Mouse (Mus musculus): ENCODE measurements around the gene Htr7. TPM values are rescaled to one million over a fixed set of nuclear protein-coding genes. Genes with fewer than 3 reads are reported as not detected.

Gene Htr7
- polyA plus RNA-seq, 1 experiment from 2014 or later, result 16.4 TPM

DNA sequence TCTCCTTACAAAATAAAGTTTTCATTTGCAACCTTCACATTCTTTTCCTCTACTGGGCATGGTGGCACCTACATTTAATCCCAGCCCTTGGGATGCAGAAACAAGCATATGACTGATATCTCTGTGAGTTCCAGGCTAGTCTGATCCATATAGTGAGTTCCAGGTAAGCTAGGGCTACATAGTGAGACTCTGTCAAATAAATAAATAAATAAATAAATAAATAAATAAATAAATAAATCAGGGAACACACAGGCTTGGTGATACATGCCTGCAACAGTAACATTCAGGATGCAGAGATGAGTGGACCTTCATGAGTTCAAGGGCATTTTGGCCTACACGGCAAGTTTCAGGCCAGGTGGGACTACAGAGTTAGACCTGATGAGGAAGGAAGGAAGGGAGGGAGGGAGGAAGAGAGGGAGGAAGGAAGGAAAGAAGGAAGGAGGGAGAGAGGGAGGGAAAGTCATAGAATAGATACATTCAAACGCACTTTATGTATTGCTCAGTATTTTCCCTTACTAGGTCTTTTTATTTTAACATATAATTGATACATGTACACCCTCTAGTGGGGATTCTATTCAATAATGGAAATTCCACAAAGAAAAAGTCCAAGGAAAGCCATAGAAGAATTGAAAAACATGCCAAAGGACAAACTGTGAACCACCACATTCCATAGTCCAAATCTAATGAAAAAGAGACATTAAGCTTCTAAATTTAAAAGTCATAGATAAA, 5.7 kb upstream of the Htr7 start:
- peaks cover 7% of the 10 kb centered on the region for H3K27me3 ChIP-seq (ENCODE audit: control insufficient read depth, insufficient read depth, low read length)
- H3K27ac ChIP-seq, result no peak overlapping the region
- ATAC-seq (ENCODE audit: low FRiP score), result peak; percentile 46; the same call in 1 of the 2 replicates
- no peaks in the 10 kb centered on the region for H3K9me3 ChIP-seq (ENCODE audit: control insufficient read depth, low read length)
- 64% methylated on average over 2 of the region's 2 CpGs for WGBS
- no peaks in the 10 kb centered on the region for H3K4me1 ChIP-seq (replicated peaks; ENCODE audit: control insufficient read depth, insufficient read depth, low read length)
- H3K36me3 ChIP-seq (replicated peaks; ENCODE audit: control insufficient read depth, insufficient read depth), result no peaks in the 10 kb centered on the region
- no peak overlapping the region for H3K4me2 ChIP-seq (replicated peaks)
- H3K9ac ChIP-seq, result no peak overlapping the region
- peak; percentile 73 for DNase-seq (ENCODE audit: low spot score)
- no peak overlapping the region for H3K4me3 ChIP-seq (replicated peaks; ENCODE audit: low read length)

DNA sequence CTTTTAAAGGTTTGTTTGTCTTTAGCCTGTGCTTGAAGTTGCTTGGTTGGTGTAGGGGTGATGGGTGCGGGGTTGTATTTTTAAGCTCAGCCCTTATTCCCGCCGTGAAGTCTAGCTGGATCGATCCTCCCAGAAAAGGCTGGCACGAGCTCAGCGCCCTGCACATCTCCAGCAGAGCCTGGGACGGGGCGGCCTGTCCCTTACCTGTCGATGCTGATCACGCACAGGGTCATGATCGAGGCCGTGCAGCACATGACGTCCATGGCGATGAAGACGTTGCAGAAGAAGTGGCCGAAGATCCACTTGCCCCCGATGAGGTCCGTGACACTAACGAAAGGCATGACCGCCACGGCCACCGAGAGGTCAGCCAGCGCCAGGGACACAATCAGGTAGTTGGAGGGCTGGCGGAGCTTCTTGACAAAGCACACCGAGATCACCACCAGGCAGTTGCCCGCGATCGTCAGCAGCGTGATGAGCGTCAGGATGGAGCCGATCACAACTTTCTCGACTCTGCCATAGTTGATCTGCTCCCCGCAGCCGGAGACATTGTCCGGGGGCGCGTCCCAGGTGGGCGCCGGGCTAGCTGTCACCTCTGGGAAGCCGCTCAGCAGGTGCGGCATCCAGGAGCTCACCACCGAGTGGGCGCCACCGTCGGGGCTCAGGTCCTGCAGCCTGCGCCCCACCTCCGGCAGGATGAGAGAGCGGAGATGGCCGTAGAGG, 645 bp downstream of the Htr7 start:
- H3K4me1 ChIP-seq (replicated peaks; ENCODE audit: control insufficient read depth, insufficient read depth, low read length), result no peaks in the 10 kb centered on the region
- peaks cover 30% of the 10 kb centered on the region for H3K27me3 ChIP-seq (ENCODE audit: control insufficient read depth, insufficient read depth, low read length)
- H3K27ac ChIP-seq, result peak overlapping the region; percentile 72
- H3K4me3 ChIP-seq (replicated peaks; ENCODE audit: low read length), result peak overlapping the region; percentile 68
- DNase-seq (ENCODE audit: low spot score) (no peak), ATAC-seq (ENCODE audit: low FRiP score) (peak; percentile 61)
- peak overlapping the region; percentile 69 for H3K9ac ChIP-seq
- H3K4me2 ChIP-seq (replicated peaks), result peak overlapping the region; percentile 77
- H3K36me3 ChIP-seq (replicated peaks; ENCODE audit: control insufficient read depth, insufficient read depth), result no peaks in the 10 kb centered on the region
- WGBS, result 8% methylated on average over 49 of the region's 49 CpGs
- no peaks in the 10 kb centered on the region for H3K9me3 ChIP-seq (ENCODE audit: control insufficient read depth, low read length)

GRCm38 (mm10) chr19:36046046-36046445, 11.3 kb downstream of the Htr7 start:
- ATAC-seq (ENCODE audit: low FRiP score) (no peak), DNase-seq (ENCODE audit: low spot score) (no peak)
- Histone ChIP-seq H3K9ac (no peak overlapping the region), H3K27ac (no peak overlapping the region), H3K4me1 (replicated peaks; ENCODE audit: control insufficient read depth, insufficient read depth, low read length) (no peaks in the 10 kb centered on the region), H3K4me3 (replicated peaks; ENCODE audit: low read length) (no peak overlapping the region), H3K27me3 (ENCODE audit: control insufficient read depth, insufficient read depth, low read length) (no peaks in the 10 kb centered on the region), H3K9me3 (ENCODE audit: control insufficient read depth, low read length) (no peaks in the 10 kb centered on the region), H3K4me2 (replicated peaks) (no peak overlapping the region), H3K36me3 (replicated peaks; ENCODE audit: control insufficient read depth, insufficient read depth) (no peaks in the 10 kb centered on the region)
- 88% methylated on average over 7 of the region's 7 CpGs for WGBS

DNA sequence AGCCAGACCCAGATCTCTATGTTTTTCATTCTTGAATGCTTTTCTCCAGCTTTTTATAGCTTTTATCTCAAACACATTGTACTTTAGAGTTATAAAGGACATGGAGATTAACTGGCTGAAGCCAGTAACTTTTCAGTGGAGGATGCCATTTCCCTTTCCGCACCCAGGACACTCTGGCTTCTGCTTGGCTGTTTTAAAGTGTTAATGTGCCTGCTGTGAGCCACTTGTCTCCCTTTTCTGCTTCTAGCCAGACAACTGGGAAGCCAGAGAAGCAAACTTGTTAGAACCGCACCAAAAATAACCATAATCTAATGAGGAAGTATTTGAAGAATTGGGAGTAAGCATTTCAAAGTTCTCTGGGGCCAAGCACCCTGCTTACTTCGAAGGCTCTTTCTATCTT, 42.5 kb downstream of the Htr7 start:
- Histone ChIP-seq H3K36me3 (replicated peaks; ENCODE audit: control insufficient read depth, insufficient read depth) (no peaks in the 10 kb centered on the region), H3K4me3 (replicated peaks; ENCODE audit: low read length) (no peak overlapping the region), H3K9me3 (ENCODE audit: control insufficient read depth, low read length) (no peaks in the 10 kb centered on the region), H3K27ac (no peak overlapping the region), H3K9ac (no peak overlapping the region), H3K27me3 (ENCODE audit: control insufficient read depth, insufficient read depth, low read length) (no peaks in the 10 kb centered on the region), H3K4me2 (replicated peaks) (no peak overlapping the region), H3K4me1 (replicated peaks; ENCODE audit: control insufficient read depth, insufficient read depth, low read length) (no peaks in the 10 kb centered on the region)
- WGBS, result 21% methylated on average over 3 of the region's 3 CpGs
- ATAC-seq (ENCODE audit: low FRiP score) (no peak), DNase-seq (ENCODE audit: low spot score) (no peak)

DNA sequence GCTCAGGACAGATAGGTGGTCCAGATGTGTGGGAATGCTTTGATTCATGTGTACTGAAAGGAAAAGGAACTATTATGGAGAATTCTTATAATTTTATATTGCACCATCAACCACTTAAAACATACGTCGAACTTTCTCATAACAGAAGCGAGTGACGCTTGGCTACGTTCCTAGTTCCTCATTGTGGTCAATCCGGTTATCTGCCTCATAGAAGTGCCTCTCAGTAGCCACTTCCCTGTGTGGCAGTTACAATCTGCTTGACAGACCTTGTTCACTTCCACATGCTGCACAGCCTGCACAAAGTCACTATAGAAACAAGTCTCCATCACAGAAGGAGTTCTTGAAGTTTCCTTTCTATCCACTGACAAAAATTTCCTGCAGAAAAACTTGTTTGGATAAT, 51.0 kb downstream of the Htr7 start:
- no peak for ATAC-seq (ENCODE audit: low FRiP score)
- WGBS, result 72% methylated on average over 6 of the region's 6 CpGs
- H3K27ac ChIP-seq, result no peak overlapping the region
- no peaks in the 10 kb centered on the region for H3K9me3 ChIP-seq (ENCODE audit: control insufficient read depth, low read length)
- H3K4me2 ChIP-seq (replicated peaks), result no peak overlapping the region
- no peak overlapping the region for H3K4me3 ChIP-seq (replicated peaks; ENCODE audit: low read length)
- peaks cover 11% of the 10 kb centered on the region for H3K4me1 ChIP-seq (replicated peaks; ENCODE audit: control insufficient read depth, insufficient read depth, low read length)
- H3K9ac ChIP-seq, result no peak overlapping the region
- no peaks in the 10 kb centered on the region for H3K36me3 ChIP-seq (replicated peaks; ENCODE audit: control insufficient read depth, insufficient read depth)
- no peak for DNase-seq (ENCODE audit: low spot score)
- H3K27me3 ChIP-seq (ENCODE audit: control insufficient read depth, insufficient read depth, low read length), result no peaks in the 10 kb centered on the region

DNA sequence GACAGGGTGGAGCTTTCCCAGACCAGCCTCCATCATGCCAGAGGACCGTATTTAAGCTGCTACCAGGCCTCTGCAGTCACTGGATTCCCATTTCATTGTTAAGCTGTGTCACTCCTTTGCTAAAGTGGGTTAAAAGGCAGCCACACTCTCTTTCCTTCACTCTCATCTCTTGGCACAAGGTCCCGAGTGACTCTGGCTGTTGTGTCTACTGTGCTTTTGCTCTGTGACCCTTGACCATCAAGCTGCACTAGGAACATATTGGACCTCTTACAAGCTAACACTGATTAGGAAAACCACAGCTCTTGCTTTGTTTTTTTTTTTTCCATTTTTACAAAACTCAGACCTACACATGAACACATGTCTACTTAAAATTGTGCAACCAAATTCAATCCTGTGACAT, 52.3 kb downstream of the Htr7 start:
- ATAC-seq (ENCODE audit: low FRiP score) (no peak), DNase-seq (ENCODE audit: low spot score) (no peak)
- no peaks in the 10 kb centered on the region for H3K36me3 ChIP-seq (replicated peaks; ENCODE audit: control insufficient read depth, insufficient read depth)
- no peak overlapping the region for H3K4me2 ChIP-seq (replicated peaks)
- no peak overlapping the region for H3K27ac ChIP-seq
- no peaks in the 10 kb centered on the region for H3K27me3 ChIP-seq (ENCODE audit: control insufficient read depth, insufficient read depth, low read length)
- 59% methylated on average over 2 of the region's 2 CpGs for WGBS
- no peak overlapping the region for H3K9ac ChIP-seq
- H3K4me3 ChIP-seq (replicated peaks; ENCODE audit: low read length), result no peak overlapping the region
- H3K4me1 ChIP-seq (replicated peaks; ENCODE audit: control insufficient read depth, insufficient read depth, low read length), result peaks cover 19% of the 10 kb centered on the region
- no peaks in the 10 kb centered on the region for H3K9me3 ChIP-seq (ENCODE audit: control insufficient read depth, low read length)

GRCm38 (mm10) chr19:36002476-36003445, 54.5 kb downstream of the Htr7 start:
- DNase-seq (ENCODE audit: low spot score) (peak; percentile 32), ATAC-seq (ENCODE audit: low FRiP score) (peak; percentile 67; the same call in 1 of the 2 replicates)
- no peaks in the 10 kb centered on the region for H3K36me3 ChIP-seq (replicated peaks; ENCODE audit: control insufficient read depth, insufficient read depth)
- peak overlapping the region; percentile 73 for H3K27ac ChIP-seq
- H3K4me3 ChIP-seq (replicated peaks; ENCODE audit: low read length), result no peak overlapping the region
- peaks cover 19% of the 10 kb centered on the region for H3K4me1 ChIP-seq (replicated peaks; ENCODE audit: control insufficient read depth, insufficient read depth, low read length)
- H3K9me3 ChIP-seq (ENCODE audit: control insufficient read depth, low read length), result no peaks in the 10 kb centered on the region
- no peaks in the 10 kb centered on the region for H3K27me3 ChIP-seq (ENCODE audit: control insufficient read depth, insufficient read depth, low read length)
- H3K4me2 ChIP-seq (replicated peaks), result peak overlapping the region; percentile 20
- WGBS, result 30% methylated on average over 17 of the region's 17 CpGs
- H3K9ac ChIP-seq, result 0 out of 2 replicates have a peak overlapping the region, but pooled peaks have one; percentile 2

GRCm38 (mm10) chr19:36001512-36001911, 55.8 kb downstream of the Htr7 start:
- Histone ChIP-seq H3K9me3 (ENCODE audit: control insufficient read depth, low read length) (no peaks in the 10 kb centered on the region), H3K4me1 (replicated peaks; ENCODE audit: control insufficient read depth, insufficient read depth, low read length) (peaks cover 19% of the 10 kb centered on the region), H3K4me3 (replicated peaks; ENCODE audit: low read length) (no peak overlapping the region), H3K27ac (no peak overlapping the region), H3K9ac (no peak overlapping the region), H3K36me3 (replicated peaks; ENCODE audit: control insufficient read depth, insufficient read depth) (no peaks in the 10 kb centered on the region), H3K4me2 (replicated peaks) (no peak overlapping the region), H3K27me3 (ENCODE audit: control insufficient read depth, insufficient read depth, low read length) (no peaks in the 10 kb centered on the region)
- no peak for DNase-seq (ENCODE audit: low spot score)
- ATAC-seq (ENCODE audit: low FRiP score), result peak; percentile 70
- 35% methylated on average over 1 of the region's 1 CpGs for WGBS

- no peak for ATAC-seq (ENCODE audit: low FRiP score)
- Histone ChIP-seq H3K4me3 (replicated peaks; ENCODE audit: low read length) (no peak overlapping the region), H3K9ac (no peak overlapping the region), H3K27me3 (ENCODE audit: control insufficient read depth, insufficient read depth, low read length) (no peaks in the 10 kb centered on the region), H3K4me2 (replicated peaks) (no peak overlapping the region), H3K36me3 (replicated peaks; ENCODE audit: control insufficient read depth, insufficient read depth) (no peaks in the 10 kb centered on the region), H3K9me3 (ENCODE audit: control insufficient read depth, low read length) (no peaks in the 10 kb centered on the region), H3K27ac (no peak overlapping the region), H3K4me1 (replicated peaks; ENCODE audit: control insufficient read depth, insufficient read depth, low read length) (peaks cover 19% of the 10 kb centered on the region)
- no peak for DNase-seq (ENCODE audit: low spot score)
- WGBS, result 51% methylated on average over 6 of the region's 6 CpGs
These were observed 56.4 kb downstream of the Htr7 start for GRCm38 (mm10) chr19:36000955-36001354.
